Mouse (Mus musculus): ENCODE data around the gene AU040320. TPM values are rescaled to one million over a fixed set of nuclear protein-coding genes. Genes with fewer than 3 reads are reported as not detected.

The AU040320 gene
- polyA plus RNA-seq, 1 experiment from 2014 or later: 10.3 TPM

DNA sequence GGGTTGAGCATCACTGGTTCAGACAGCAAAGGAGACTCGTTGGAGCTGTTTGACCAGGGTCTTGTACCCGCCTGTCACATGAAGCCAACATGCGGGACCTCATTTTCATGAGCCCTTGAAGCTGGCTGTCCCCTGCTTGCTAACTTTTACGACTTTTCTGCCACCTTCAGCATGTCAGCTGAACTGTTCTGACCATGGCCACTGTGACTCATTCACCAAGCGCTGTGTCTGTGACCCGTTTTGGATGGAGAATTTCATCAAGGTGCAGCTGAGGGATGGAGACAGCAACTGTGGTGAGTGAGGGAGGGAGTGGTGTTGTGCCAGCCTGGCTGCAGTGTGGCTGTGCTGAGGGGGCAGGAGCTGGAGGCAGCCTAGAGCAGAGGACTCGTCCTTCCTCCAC lies 93.6 kb downstream of the AU040320 start:
- Histone ChIP-seq H3K9me3 (replicated peaks) (no peaks in the 10 kb centered on the region), H3K4me3 (no peak overlapping the region), H3K27me3 (replicated peaks) (no peaks in the 10 kb centered on the region), H3K9ac (no peak overlapping the region), H3K4me1 (no peaks in the 10 kb centered on the region), H3K36me3 (peaks cover 52% of the 10 kb centered on the region), H3K4me2 (no peak overlapping the region), H3K27ac (no peak overlapping the region)
- WGBS (ENCODE audit: insufficient replicate concordance): 66% methylated on average over 7 of the region's 7 CpGs
- ATAC-seq: no peak

GRCm38 (mm10) chr4:126850019-126850777 lies 96.9 kb downstream of the AU040320 start:
- no peaks in the 10 kb centered on the region for H3K27me3 ChIP-seq (replicated peaks)
- 69% methylated on average over 7 of the region's 7 CpGs for WGBS (ENCODE audit: insufficient replicate concordance)
- no peak overlapping the region for H3K4me2 ChIP-seq
- no peak overlapping the region for H3K9ac ChIP-seq
- H3K36me3 ChIP-seq: peaks cover 62% of the 10 kb centered on the region
- no peaks in the 10 kb centered on the region for H3K9me3 ChIP-seq (replicated peaks)
- H3K4me3 ChIP-seq: no peak overlapping the region
- no peak for ATAC-seq
- no peaks in the 10 kb centered on the region for H3K4me1 ChIP-seq
- H3K27ac ChIP-seq: no peak overlapping the region

DNA sequence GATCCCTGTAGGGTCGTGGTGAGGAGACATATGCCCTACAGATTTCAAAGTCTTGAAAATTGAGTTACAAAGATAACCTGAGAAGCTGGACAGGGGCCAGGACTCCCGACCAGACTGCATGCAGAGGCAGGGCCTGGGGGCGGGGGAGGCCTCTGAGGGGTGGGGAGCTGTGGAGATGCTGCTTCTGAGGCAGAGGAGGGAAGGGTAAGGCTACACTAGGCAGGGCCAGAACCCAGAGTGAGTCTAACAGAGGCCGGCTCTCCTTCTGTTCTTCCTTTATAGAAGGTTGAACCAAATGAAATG lies 97.4 kb downstream of the AU040320 start:
- Histone ChIP-seq H3K27ac (no peak overlapping the region), H3K4me3 (no peak overlapping the region), H3K27me3 (replicated peaks) (no peaks in the 10 kb centered on the region), H3K4me1 (no peaks in the 10 kb centered on the region), H3K9ac (no peak overlapping the region), H3K4me2 (no peak overlapping the region), H3K9me3 (replicated peaks) (no peaks in the 10 kb centered on the region), H3K36me3 (peaks cover 61% of the 10 kb centered on the region)
- no peak for ATAC-seq
- whole genome bisulfite sequencing (ENCODE audit: insufficient replicate concordance): 63% methylated on average over 4 of the region's 4 CpGs

- Histone ChIP-seq H3K9ac (no peak overlapping the region), H3K4me1 (no peaks in the 10 kb centered on the region), H3K27ac (no peak overlapping the region), H3K4me2 (no peak overlapping the region), H3K36me3 (peaks cover 40% of the 10 kb centered on the region), H3K4me3 (no peak overlapping the region), H3K9me3 (replicated peaks) (no peaks in the 10 kb centered on the region), H3K27me3 (replicated peaks) (no peaks in the 10 kb centered on the region)
- no peak for ATAC-seq
- WGBS (ENCODE audit: insufficient replicate concordance): 68% methylated on average over 11 of the region's 11 CpGs
Measured at GRCm38 (mm10) chr4:126852971-126853370, 99.6 kb downstream of the AU040320 start.

DNA sequence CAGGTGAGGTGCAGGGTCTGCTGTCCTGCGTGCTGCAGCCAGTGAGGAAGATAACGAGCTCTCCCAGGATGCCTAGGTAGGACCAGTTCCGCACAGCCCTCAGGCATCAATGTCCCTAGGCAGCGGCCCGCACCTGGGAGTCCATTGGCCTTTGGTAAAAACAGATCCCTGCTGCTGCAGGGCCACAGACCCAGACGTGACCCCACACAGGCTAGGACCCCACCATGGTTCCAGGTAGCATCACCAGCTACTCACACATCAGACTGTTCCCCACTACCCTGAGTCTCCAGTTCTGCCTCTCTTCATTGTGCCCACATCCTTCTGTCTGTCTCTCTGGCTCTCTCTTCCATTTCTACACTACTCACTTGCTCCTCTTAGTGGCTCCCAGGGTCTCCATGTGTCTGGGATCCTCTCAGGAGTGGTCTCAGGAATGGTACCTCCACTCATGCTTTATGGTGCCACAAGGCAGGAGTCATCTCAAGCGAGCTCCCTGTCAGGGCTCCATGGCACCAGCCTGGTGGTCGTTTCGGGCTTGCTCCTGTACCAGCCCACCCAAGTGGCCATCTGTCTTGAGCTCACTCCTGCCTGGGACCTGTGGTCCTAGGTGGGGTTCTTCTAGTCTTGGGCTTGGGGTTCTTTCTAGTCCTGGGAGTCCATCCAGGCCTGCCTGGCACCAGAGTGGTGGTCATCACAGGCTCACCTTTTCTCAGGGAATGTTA lies 107.1 kb downstream of the AU040320 start:
- Histone ChIP-seq H3K4me3 (no peak overlapping the region), H3K27me3 (replicated peaks) (no peaks in the 10 kb centered on the region), H3K27ac (no peak overlapping the region), H3K4me2 (no peak overlapping the region), H3K4me1 (no peaks in the 10 kb centered on the region), H3K9me3 (replicated peaks) (no peaks in the 10 kb centered on the region), H3K9ac (no peak overlapping the region), H3K36me3 (peaks cover 41% of the 10 kb centered on the region)
- no peak for ATAC-seq
- 79% methylated on average over 9 of the region's 9 CpGs for WGBS (ENCODE audit: insufficient replicate concordance)

GRCm38 (mm10) chr4:126861514-126862266 lies 108.3 kb downstream of the AU040320 start:
- WGBS (ENCODE audit: insufficient replicate concordance): 67% methylated on average over 11 of the region's 11 CpGs
- no peak overlapping the region for H3K4me3 ChIP-seq
- H3K27me3 ChIP-seq (replicated peaks): no peaks in the 10 kb centered on the region
- H3K27ac ChIP-seq: no peak overlapping the region
- no peaks in the 10 kb centered on the region for H3K4me1 ChIP-seq
- no peak overlapping the region for H3K4me2 ChIP-seq
- no peak for ATAC-seq
- no peak overlapping the region for H3K9ac ChIP-seq
- no peaks in the 10 kb centered on the region for H3K9me3 ChIP-seq (replicated peaks)
- H3K36me3 ChIP-seq: peaks cover 53% of the 10 kb centered on the region

DNA sequence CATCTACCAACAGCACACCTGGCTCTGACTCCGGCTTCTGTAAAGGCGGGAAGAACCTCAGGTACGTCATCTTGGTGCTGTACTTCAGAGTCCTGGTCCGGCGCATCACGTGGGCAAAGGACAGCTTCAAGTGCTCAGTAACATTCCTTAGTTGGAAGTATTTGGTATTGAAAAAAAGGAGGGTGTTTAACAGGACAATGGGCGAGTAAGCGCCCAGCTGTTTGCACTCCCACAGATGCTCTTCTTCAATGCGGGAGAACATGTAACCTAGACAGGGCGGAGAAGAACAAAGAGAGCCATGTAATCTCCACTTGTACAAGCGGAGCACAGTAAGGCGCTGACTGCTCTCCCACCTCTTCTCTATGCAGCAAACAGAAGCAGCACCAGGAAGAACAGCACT lies 115.4 kb downstream of the AU040320 start:
- Histone ChIP-seq H3K27ac (no peak overlapping the region), H3K27me3 (replicated peaks) (no peaks in the 10 kb centered on the region), H3K4me2 (no peak overlapping the region), H3K9ac (no peak overlapping the region), H3K4me1 (no peaks in the 10 kb centered on the region), H3K36me3 (peaks cover 51% of the 10 kb centered on the region), H3K9me3 (replicated peaks) (no peaks in the 10 kb centered on the region), H3K4me3 (no peak overlapping the region)
- WGBS (ENCODE audit: insufficient replicate concordance): 89% methylated on average over 12 of the region's 12 CpGs
- ATAC-seq: no peak

DNA sequence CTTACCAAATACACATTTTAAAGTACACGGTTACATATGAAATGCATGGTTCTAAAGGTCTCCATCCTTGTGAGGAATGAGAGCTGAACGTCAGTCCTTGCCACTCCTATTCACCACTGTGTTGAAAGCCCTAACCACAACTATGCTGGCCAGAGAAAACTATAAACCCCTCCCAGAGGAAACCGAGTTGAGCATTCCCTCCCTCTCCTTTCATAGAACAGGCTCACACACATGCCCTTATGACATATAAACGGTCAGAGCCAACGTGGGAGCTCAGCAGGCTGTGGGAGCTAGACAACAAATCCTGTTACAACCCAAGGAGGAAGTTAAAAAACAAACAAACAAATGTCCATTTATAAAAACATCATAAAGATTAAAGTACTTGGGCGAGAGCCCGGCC lies 119.4 kb downstream of the AU040320 start:
- H3K9ac ChIP-seq: no peak overlapping the region
- H3K27ac ChIP-seq: no peak overlapping the region
- no peak overlapping the region for H3K4me2 ChIP-seq
- peaks cover 43% of the 10 kb centered on the region for H3K36me3 ChIP-seq
- 64% methylated on average over 7 of the region's 7 CpGs for WGBS (ENCODE audit: insufficient replicate concordance)
- no peaks in the 10 kb centered on the region for H3K9me3 ChIP-seq (replicated peaks)
- ATAC-seq: no peak
- no peaks in the 10 kb centered on the region for H3K4me1 ChIP-seq
- H3K4me3 ChIP-seq: no peak overlapping the region
- H3K27me3 ChIP-seq (replicated peaks): no peaks in the 10 kb centered on the region

DNA sequence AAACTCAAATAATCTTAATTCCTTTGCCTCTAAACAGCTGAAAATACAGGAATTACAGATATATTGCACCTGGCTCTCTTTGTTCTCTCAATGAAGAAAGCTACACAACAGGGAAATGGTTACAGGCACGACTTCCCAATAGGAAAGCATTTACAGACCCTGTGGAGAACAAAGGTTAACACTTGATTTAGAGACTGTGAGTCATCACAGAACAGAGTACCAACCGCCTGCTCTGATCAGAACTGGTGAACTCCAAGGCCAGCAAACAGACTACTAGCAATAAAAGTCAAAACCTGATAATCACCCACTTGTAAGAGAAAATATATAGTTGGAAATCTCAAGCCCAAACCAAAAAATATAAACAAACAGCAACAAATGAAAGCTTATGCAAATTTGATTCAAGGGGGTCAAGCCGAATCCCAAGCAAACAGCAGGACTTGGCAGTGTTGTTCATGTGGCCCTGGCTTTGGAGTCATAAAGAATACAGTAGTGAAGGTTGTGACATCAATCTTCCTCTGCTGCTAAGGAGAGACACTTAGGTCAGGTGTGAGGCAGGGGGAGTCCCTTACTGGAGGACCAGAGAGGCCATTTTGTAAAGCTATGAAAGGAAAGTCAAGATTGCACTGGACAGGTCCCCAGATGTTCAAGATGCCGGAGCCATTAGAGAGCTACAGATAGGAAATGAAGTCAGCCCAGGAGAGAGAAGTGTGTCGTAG lies 126.4 kb downstream of the AU040320 start:
- WGBS (ENCODE audit: insufficient replicate concordance): 80% methylated on average over 5 of the region's 5 CpGs
- peaks cover 72% of the 10 kb centered on the region for H3K36me3 ChIP-seq
- no peak overlapping the region for H3K27ac ChIP-seq
- H3K9me3 ChIP-seq (replicated peaks): no peaks in the 10 kb centered on the region
- no peak overlapping the region for H3K9ac ChIP-seq
- no peak overlapping the region for H3K4me3 ChIP-seq
- H3K27me3 ChIP-seq (replicated peaks): no peaks in the 10 kb centered on the region
- ATAC-seq: no peak
- H3K4me2 ChIP-seq: no peak overlapping the region
- H3K4me1 ChIP-seq: no peaks in the 10 kb centered on the region

- Histone ChIP-seq H3K36me3 (peaks cover 56% of the 10 kb centered on the region), H3K4me2 (no peak overlapping the region), H3K27me3 (replicated peaks) (no peaks in the 10 kb centered on the region), H3K4me3 (no peak overlapping the region), H3K9ac (no peak overlapping the region), H3K27ac (no peak overlapping the region), H3K4me1 (no peaks in the 10 kb centered on the region), H3K9me3 (replicated peaks) (no peaks in the 10 kb centered on the region)
- WGBS (ENCODE audit: insufficient replicate concordance): 82% methylated on average over 5 of the region's 5 CpGs
- ATAC-seq: no peak
Measured at GRCm38 (mm10) chr4:126883602-126884001, 130.3 kb downstream of the AU040320 start.

- H3K9ac ChIP-seq: no peak overlapping the region
- no peak for ATAC-seq
- H3K27me3 ChIP-seq (replicated peaks): no peaks in the 10 kb centered on the region
- H3K27ac ChIP-seq: no peak overlapping the region
- H3K4me1 ChIP-seq: no peaks in the 10 kb centered on the region
- peaks cover 58% of the 10 kb centered on the region for H3K36me3 ChIP-seq
- H3K4me2 ChIP-seq: no peak overlapping the region
- no peaks in the 10 kb centered on the region for H3K9me3 ChIP-seq (replicated peaks)
- H3K4me3 ChIP-seq: no peak overlapping the region
- 59% methylated on average over 1 of the region's 1 CpGs for WGBS (ENCODE audit: insufficient replicate concordance)
Measured at GRCm38 (mm10) chr4:126885953-126886352, 132.6 kb downstream of the AU040320 start.

DNA sequence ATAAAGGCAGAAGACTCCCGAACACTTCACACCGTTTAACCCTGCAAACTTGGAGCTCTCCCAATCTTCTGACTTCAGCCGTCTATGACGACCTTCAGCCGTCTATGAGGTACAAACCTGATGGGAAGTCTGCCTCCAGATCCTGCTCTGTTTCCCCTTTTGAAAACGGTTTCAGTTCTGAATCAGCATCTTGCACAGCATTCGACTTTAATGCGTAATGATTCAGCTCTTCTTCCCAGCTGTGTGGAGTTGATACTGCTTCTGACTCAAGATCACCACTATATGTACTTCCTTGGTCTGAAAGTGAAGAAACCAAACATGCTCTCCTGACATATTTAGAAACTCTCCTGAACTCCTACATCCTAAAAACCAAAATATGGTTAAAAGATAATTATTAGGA lies 136.5 kb downstream of the AU040320 start:
- Histone ChIP-seq H3K9me3 (replicated peaks) (no peaks in the 10 kb centered on the region), H3K27ac (no peak overlapping the region), H3K4me2 (no peak overlapping the region), H3K27me3 (replicated peaks) (no peaks in the 10 kb centered on the region), H3K4me1 (no peaks in the 10 kb centered on the region), H3K9ac (no peak overlapping the region), H3K36me3 (peaks cover 61% of the 10 kb centered on the region), H3K4me3 (no peak overlapping the region)
- 71% methylated on average over 8 of the region's 8 CpGs for WGBS (ENCODE audit: insufficient replicate concordance)
- ATAC-seq: no peak

Measured in liver, embryonic 12.5 days (tissue).